Mouse (Mus musculus) testis, postnatal 10 days (tissue): ENCODE results near the gene Rasgef1c.

ENCODE experiments used
- DNase-seq: peaks from one replicate; pipeline ENCODE4 v3.0.0; 2021; ENCODE audit warnings: low spot score

The Rasgef1c gene

DNA sequence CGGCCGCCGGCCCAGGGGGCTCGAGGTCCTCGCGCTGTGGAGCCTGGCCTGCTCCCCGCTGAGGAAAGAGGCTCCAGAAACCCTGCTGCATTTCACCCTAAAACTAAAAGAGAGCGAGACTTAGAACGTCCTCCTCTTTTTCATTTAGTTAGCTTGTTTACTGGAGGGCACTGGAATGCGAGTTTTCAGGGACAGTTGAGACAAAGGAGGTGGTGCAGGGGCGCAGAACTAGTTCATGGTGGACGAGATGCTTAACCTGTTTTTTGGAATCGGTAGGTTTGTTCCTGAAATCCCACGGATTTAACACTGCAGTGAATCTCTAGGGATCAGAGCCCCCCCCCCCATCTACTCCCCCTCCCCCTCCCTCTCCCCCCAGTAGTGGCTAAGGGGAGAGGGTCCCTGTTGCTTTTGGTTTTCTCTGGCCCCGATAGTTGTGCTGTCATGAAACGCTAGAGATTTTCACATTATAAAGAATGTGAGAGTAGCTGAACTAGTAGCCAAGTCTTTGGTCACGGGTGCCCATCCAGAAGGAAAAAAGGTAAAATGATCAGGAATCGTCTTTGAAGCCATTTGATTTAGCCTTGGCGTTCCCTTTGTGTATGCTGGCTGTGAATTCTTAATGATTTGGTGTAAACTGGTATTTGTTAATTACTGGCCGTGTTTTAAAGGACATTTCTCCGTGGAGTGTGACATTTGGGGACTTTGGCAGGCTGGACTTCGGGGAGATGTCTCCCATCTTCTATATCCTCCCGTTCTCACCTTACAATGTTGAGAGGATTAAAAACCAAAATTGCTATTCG is 124.3 kb downstream of the Rasgef1c start:
- no peak for DNase-seq

DNA sequence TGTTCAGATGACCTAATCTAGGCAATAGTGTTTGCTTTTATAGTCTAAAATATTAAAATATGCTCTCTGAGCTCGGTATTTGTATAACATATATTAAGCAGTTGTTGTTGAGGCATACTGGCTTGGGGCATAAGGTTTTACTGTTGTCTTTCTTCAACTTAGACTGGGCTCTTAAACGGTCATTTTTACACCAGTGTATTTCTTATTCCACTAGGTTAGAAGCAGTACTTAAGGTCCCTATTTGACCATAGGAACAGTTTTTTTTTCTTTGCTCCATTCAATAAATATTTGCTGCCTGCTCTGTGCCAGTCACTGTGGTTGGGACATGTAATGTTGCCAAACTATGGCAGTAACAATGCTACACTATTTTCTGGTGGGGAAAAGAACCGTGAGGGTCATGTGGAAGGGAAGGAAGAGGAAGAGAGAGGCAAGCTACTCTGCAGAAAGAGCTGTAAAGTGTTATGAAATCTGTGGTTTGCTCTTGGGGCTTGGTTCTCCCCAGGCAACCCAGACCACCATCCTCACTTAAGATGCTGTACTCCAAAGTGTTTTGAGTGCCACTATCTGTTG is 125.0 kb downstream of the Rasgef1c start:
- DNase-seq = no peak

DNA sequence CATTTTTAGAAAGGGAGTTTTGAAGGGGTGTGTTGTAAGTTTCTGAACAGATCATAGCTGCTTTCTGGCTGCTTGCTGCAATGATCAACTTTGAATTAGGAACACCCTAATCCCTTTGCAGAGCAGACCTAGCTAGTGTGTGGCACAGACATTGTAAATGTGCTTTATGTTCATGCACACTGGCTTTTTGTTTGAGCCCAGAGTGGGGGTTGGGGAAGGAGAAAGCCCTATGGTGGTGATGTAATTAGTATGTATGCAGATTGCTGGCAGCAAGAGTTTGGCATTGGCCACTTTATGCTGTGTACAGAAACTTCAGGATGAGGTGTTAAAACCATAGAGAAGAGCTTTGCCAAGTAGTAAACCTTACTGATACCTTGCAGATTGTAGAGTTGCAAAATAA is 126.8 kb downstream of the Rasgef1c start:
- no peak for DNase-seq
